25 mouse cellular contexts compared by ENCODE assay signal in the genomic region with DNA sequence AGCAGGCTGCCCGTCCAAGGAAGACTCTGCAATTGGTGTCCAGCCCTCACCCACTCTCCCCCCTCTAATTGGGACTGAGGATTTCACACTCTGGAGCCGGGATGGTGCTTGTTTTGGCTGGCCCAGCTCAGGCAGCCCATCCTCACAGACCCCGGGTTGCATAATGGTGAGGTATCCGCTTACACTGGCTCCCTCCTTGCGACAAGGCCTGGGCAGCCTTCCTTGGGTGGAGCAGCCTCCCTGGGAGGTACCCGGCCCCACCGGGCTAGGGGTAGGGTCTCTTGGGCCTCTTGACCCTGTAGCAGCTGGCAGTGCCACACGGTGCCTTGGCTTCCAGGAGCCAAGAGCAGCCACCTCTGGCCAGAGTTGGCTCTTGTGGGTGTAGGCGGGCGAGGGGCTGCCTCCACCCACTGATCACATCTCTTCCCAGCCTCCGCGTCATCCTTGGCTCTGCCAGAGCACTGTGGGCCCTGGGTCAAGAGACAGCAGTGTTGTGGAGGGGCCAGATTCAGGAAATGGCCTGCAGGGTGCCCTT. TPM values are rescaled to one million over a fixed set of nuclear protein-coding genes. Genes with fewer than 3 reads are reported as not detected.
DNase-seq lines count a peak whose midpoint lies in the region; ATAC-seq and TF ChIP-seq lines count a peak whose summit lies in the region.
"Had no signal": no experiment of that assay in that cellular context is flagged by ENCODE, and none has a peak within 500 bp of the region (broad histone marks: within the 10 kb centered on the region; RNA-seq: fewer than 3 reads in every experiment).

No protein-coding gene starts in this region.

- H3K27ac ChIP-seq in gastrocnemius, adult 2 months: no peak overlapping the region
- peak overlapping the region; percentile 55; the same call in 1 of the 2 replicates for H3K27ac ChIP-seq in embryonic facial prominence, embryonic 10.5 days (replicated peaks)
- peak overlapping the region; percentile 76 for H3K27ac ChIP-seq in limb, embryonic 10.5 days
- no peak overlapping the region for H3K27ac ChIP-seq in intestine, embryonic 15.5 days
- H3K27ac ChIP-seq in forebrain, embryonic 12.5 days: no peak overlapping the region
- H3K27ac ChIP-seq: hindbrain, embryonic 13.5 days; left cerebral cortex, adult 2 months; limb, embryonic 13.5 days; liver, embryonic 13.5 days; neural tube, embryonic 12.5 days had no signal

- H3K36me3 ChIP-seq in embryonic facial prominence, embryonic 10.5 days (replicated peaks): no peaks in the 10 kb centered on the region
- H3K36me3 ChIP-seq in limb, embryonic 10.5 days: no peaks in the 10 kb centered on the region
- no peaks in the 10 kb centered on the region for H3K36me3 ChIP-seq in intestine, embryonic 15.5 days
- H3K36me3 ChIP-seq in forebrain, embryonic 12.5 days (replicated peaks): no peaks in the 10 kb centered on the region
- H3K36me3 ChIP-seq: heart, embryonic 12.5 days; hindbrain, embryonic 13.5 days; limb, embryonic 13.5 days; liver, embryonic 13.5 days; neural tube, embryonic 12.5 days had no signal

- peak; percentile 61 for DNase-seq in gastrocnemius, adult 2 months
- no peak for DNase-seq in gastrocnemius, postnatal 10 days
- peak; percentile 16 for DNase-seq in adrenal gland, adult 8-10 months
- no peak for DNase-seq in embryonic facial prominence, embryonic 10.5 days (ENCODE audit: low spot score)
- DNase-seq in limb, embryonic 10.5 days (ENCODE audit: low spot score): no peak
- DNase-seq in lung, postnatal 14 days: no peak
- DNase-seq: cerebellum, adult 8-10 months; heart, postnatal 14 days; kidney, adult 9 months; kidney, postnatal 36 days; layer of hippocampus, adult 9-11 months; liver, embryonic 13.5 days; lung, embryonic 14.5 days; spleen, adult 18-20 months; thymus, adult 2 months had no signal

- TF ChIP-seq CTCF in gastrocnemius, adult 2 months (IDR thresholded peaks at IDR 0.05): no peak

- no peak for ATAC-seq in intestine, embryonic 15.5 days
- no peak for ATAC-seq in forebrain, embryonic 12.5 days (ENCODE audit: low FRiP score)

- peaks cover 51% of the 10 kb centered on the region for H3K4me1 ChIP-seq in embryonic facial prominence, embryonic 10.5 days
- H3K4me1 ChIP-seq in limb, embryonic 10.5 days: peaks cover 82% of the 10 kb centered on the region
- H3K4me1 ChIP-seq in intestine, embryonic 15.5 days (replicated peaks): no peaks in the 10 kb centered on the region
- no peaks in the 10 kb centered on the region for H3K4me1 ChIP-seq in forebrain, embryonic 12.5 days
- H3K4me1 ChIP-seq: heart, embryonic 12.5 days; liver, embryonic 13.5 days had no signal

- WGBS in embryonic facial prominence, embryonic 10.5 days: 58% methylated on average over 12 of the region's 12 CpGs
- WGBS in limb, embryonic 10.5 days: 53% methylated on average over 12 of the region's 12 CpGs
- 68% methylated on average over 12 of the region's 12 CpGs for WGBS in intestine, embryonic 15.5 days
- WGBS in forebrain, embryonic 12.5 days: 65% methylated on average over 12 of the region's 12 CpGs

- intact Hi-C loops in gastrocnemius, adult 2 months (cut with DNase I): no loop called here

- H3K4me3 ChIP-seq in gastrocnemius, adult 2 months: no peak overlapping the region
- H3K4me3 ChIP-seq in embryonic facial prominence, embryonic 10.5 days: no peak overlapping the region
- H3K4me3 ChIP-seq in limb, embryonic 10.5 days: no peak overlapping the region
- H3K4me3 ChIP-seq in intestine, embryonic 15.5 days (replicated peaks): no peak overlapping the region
- no peak overlapping the region for H3K4me3 ChIP-seq in forebrain, embryonic 12.5 days (replicated peaks)
- H3K4me3 ChIP-seq: heart, embryonic 12.5 days; hindbrain, embryonic 13.5 days; left cerebral cortex, adult 2 months; limb, embryonic 13.5 days; liver, embryonic 13.5 days; neural tube, embryonic 12.5 days had no signal

- H3K9me3 ChIP-seq in embryonic facial prominence, embryonic 10.5 days: no peaks in the 10 kb centered on the region
- no peaks in the 10 kb centered on the region for H3K9me3 ChIP-seq in limb, embryonic 10.5 days (replicated peaks)
- no peaks in the 10 kb centered on the region for H3K9me3 ChIP-seq in intestine, embryonic 15.5 days
- H3K9me3 ChIP-seq in forebrain, embryonic 12.5 days: no peaks in the 10 kb centered on the region
- H3K9me3 ChIP-seq: heart, embryonic 12.5 days; hindbrain, embryonic 13.5 days; limb, embryonic 13.5 days; liver, embryonic 13.5 days; neural tube, embryonic 12.5 days had no signal

- H3K9ac ChIP-seq in intestine, embryonic 15.5 days: no peak overlapping the region
- no peak overlapping the region for H3K9ac ChIP-seq in forebrain, embryonic 12.5 days
- H3K9ac ChIP-seq: heart, embryonic 12.5 days; hindbrain, embryonic 13.5 days; limb, embryonic 13.5 days; liver, embryonic 13.5 days; lung, embryonic 14.5 days; neural tube, embryonic 12.5 days had no signal

- peaks cover 56% of the 10 kb centered on the region for H3K27me3 ChIP-seq in embryonic facial prominence, embryonic 10.5 days (replicated peaks; ENCODE audit: low read depth, poor library complexity, severe bottlenecking)
- H3K27me3 ChIP-seq in limb, embryonic 10.5 days (ENCODE audit: low read depth, poor library complexity, severe bottlenecking): peaks cover 33% of the 10 kb centered on the region
- no peaks in the 10 kb centered on the region for H3K27me3 ChIP-seq in intestine, embryonic 15.5 days (replicated peaks)
- H3K27me3 ChIP-seq in forebrain, embryonic 12.5 days: peaks cover 8% of the 10 kb centered on the region
- H3K27me3 ChIP-seq: CH12.LX had no signal

- no peak overlapping the region for H3K4me2 ChIP-seq in intestine, embryonic 15.5 days (replicated peaks)
- no peak overlapping the region for H3K4me2 ChIP-seq in forebrain, embryonic 12.5 days
- H3K4me2 ChIP-seq: heart, embryonic 12.5 days; hindbrain, embryonic 13.5 days; limb, embryonic 13.5 days; liver, embryonic 13.5 days; lung, embryonic 14.5 days; neural tube, embryonic 12.5 days had no signal

RNA-seq across cellular contexts. Expression of gene Actrt2, which starts 4.9 kb away (rescaled TPM):
- total RNA-seq in gastrocnemius, adult 2 months (2021): not detected
- not detected for total RNA-seq in gastrocnemius, postnatal 10 days (2021)
- total RNA-seq in adrenal gland, adult 8-10 months (2022): not detected
- polyA plus RNA-seq in embryonic facial prominence, embryonic 10.5 days (2016; fragmentation: Nextera tagmentation; extraction: Ambion mirVana): not detected in 2 replicates
- polyA plus RNA-seq in limb, embryonic 10.5 days (2016; fragmentation: Nextera tagmentation; extraction: Ambion mirVana): not detected in 2 replicates
- not detected in 2 replicates for polyA plus RNA-seq in intestine, embryonic 15.5 days (2015; fragmentation: Nextera tagmentation; extraction: Ambion mirVana)
- not detected in 2 replicates for polyA plus RNA-seq in forebrain, embryonic 12.5 days (2016; fragmentation: Nextera tagmentation; extraction: Ambion mirVana)
- total RNA-seq: CH12.LX; heart, postnatal 14 days; left cerebral cortex, adult 2 months had no signal
- polyA plus RNA-seq: heart, embryonic 12.5 days; hindbrain, embryonic 13.5 days; intestine, embryonic 14.5 days; limb, embryonic 13.5 days; liver, embryonic 13.5 days; lung, embryonic 14.5 days; neural tube, embryonic 12.5 days; stomach, embryonic 14.5 days had no signal

RNA-seq across cellular contexts. Expression of gene Prdm16, which starts 26.1 kb away (rescaled TPM):
- total RNA-seq in gastrocnemius, adult 2 months (2021): 1 to 10 TPM; 2.2 to 3.0 TPM
- 1 to 10 TPM; 2.7 to 4.1 TPM for total RNA-seq in gastrocnemius, postnatal 10 days (2021)
- total RNA-seq in adrenal gland, adult 8-10 months (2022): 1 to 10 TPM; 2.9 to 5.5 (median 3.8) TPM
- 33.9 and 44.5 TPM in 2 replicates for polyA plus RNA-seq in embryonic facial prominence, embryonic 10.5 days (2016; fragmentation: Nextera tagmentation; extraction: Ambion mirVana)
- 67.4 and 93.9 TPM in 2 replicates for polyA plus RNA-seq in limb, embryonic 10.5 days (2016; fragmentation: Nextera tagmentation; extraction: Ambion mirVana)
- polyA plus RNA-seq in intestine, embryonic 15.5 days (2015; fragmentation: Nextera tagmentation; extraction: Ambion mirVana): 16.4 and 17.7 TPM in 2 replicates
- 40.5 and 49.4 TPM in 2 replicates for polyA plus RNA-seq in forebrain, embryonic 12.5 days (2016; fragmentation: Nextera tagmentation; extraction: Ambion mirVana)
- total RNA-seq: CH12.LX had no signal

Comparison
In these comparisons a context has a peak if more than half of its experiments do, and no peak if none do; other contexts are left out.
1. DNase-seq: peak in gastrocnemius, adult 2 months (single experiment) and adrenal gland, adult 8-10 months (single experiment); none in gastrocnemius, postnatal 10 days (single experiment), embryonic facial prominence, embryonic 10.5 days (single experiment), limb, embryonic 10.5 days (single experiment) and lung, postnatal 14 days (single experiment).
2. H3K27ac ChIP-seq: peak in embryonic facial prominence, embryonic 10.5 days (single experiment) and limb, embryonic 10.5 days (single experiment); none in gastrocnemius, adult 2 months (single experiment), intestine, embryonic 15.5 days (single experiment) and forebrain, embryonic 12.5 days (single experiment).